Mouse (Mus musculus) ES-E14 (cell line): Measurements from ENCODE around the gene Dcp1a. TPM values are rescaled to one million over a fixed set of nuclear protein-coding genes. Genes with fewer than 3 reads are reported as not detected.

Experiments
- DNase-seq: peaks from one replicate; pipeline ENCODE4 v3.0.0-alpha.2; 2013; ENCODE audit warnings: low read depth, low spot score
- H3K27ac ChIP-seq: 2 replicates; pipeline ENCODE4 v1.5.1; 2012; ENCODE audit warnings: low read depth, mild to moderate bottlenecking, low read length, moderate library complexity, mixed read lengths; ENCODE audit not compliant: poor library complexity, insufficient read depth, severe bottlenecking
- H3K36me3 ChIP-seq: 2 replicates; pipeline ENCODE4 v1.6.1; 2012; ENCODE audit warnings: mild to moderate bottlenecking, low read length, moderate library complexity, mixed read lengths; ENCODE audit not compliant: control insufficient read depth, poor library complexity, insufficient read depth, severe bottlenecking
- H3K4me1 ChIP-seq, 2 experiments: fragments of 150-350 bp in 1 of 2; sonication (generic) in 1 of 2; 2 replicates each; pipeline ENCODE4 v1.6.1; 2012; ENCODE audit warnings: low read length in 2 of 2, mild to moderate bottlenecking in 1 of 2, mixed read lengths in 1 of 2; ENCODE audit not compliant: control insufficient read depth in 2 of 2, insufficient read depth in 2 of 2, poor library complexity in 1 of 2
- H3K4me3 ChIP-seq, 2 experiments: fragments of 150-350 bp in 1 of 2; sonication (generic) in 1 of 2; 2 replicates each; pipeline ENCODE4 v1.5.1; 2012; ENCODE audit warnings: low read length in 2 of 2, low read depth in 1 of 2, mild to moderate bottlenecking in 1 of 2, mixed read lengths in 1 of 2; ENCODE audit not compliant: insufficient read depth in 1 of 2, poor library complexity in 1 of 2, severe bottlenecking in 1 of 2
- H3K9ac ChIP-seq: 2 replicates; pipeline ENCODE4 v1.6.1; 2012; ENCODE audit warnings: low read depth, mild to moderate bottlenecking, low read length, mixed read lengths; ENCODE audit not compliant: poor library complexity, insufficient read depth, severe bottlenecking
- H3K9me3 ChIP-seq: fragments of 150-350 bp; sonication (generic); 2 replicates; pipeline ENCODE4 v1.6.1; 2012; ENCODE audit warnings: low read depth, mild to moderate bottlenecking, low read length; ENCODE audit not compliant: control insufficient read depth, insufficient read depth
- CHD2 ChIP-seq: IDR thresholded peaks from 2 replicates; pipeline ENCODE4 v1.6.1; 2014; ENCODE audit warnings: mild to moderate bottlenecking, low read depth, low read length, inconsistent platforms
- HCFC1 ChIP-seq: IDR thresholded peaks from 2 replicates; pipeline ENCODE4 v1.6.1; 2012; ENCODE audit warnings: low read length, inconsistent platforms, borderline replicate concordance; ENCODE audit not compliant: insufficient read depth
- MAFK ChIP-seq: IDR thresholded peaks from 2 replicates; pipeline ENCODE4 v1.6.1; 2014; ENCODE audit warnings: mild to moderate bottlenecking, low read depth, low read length, inconsistent platforms; ENCODE audit not compliant: insufficient read depth
- ZC3H11A ChIP-seq: IDR thresholded peaks from 2 replicates; pipeline ENCODE4 v1.6.1; 2012; ENCODE audit warnings: low read depth, mild to moderate bottlenecking, inconsistent platforms, low read length, borderline replicate concordance
- ZNF384 ChIP-seq: IDR thresholded peaks from 2 replicates; pipeline ENCODE4 v1.6.1; 2012; ENCODE audit warnings: low read depth, low read length, inconsistent platforms
- in situ Hi-C, 2 experiments: fragments of 600-800 bp; cut with MboI; formaldehyde crosslinking; loops; one replicate each; pipeline ENCODE4 v1.15.1; 2025; ENCODE audit warnings: low sequenced_read_pairs in 2 of 2, inconsistent platforms in 1 of 2; ENCODE audit not compliant: unreplicated experiment in 2 of 2
- total RNA-seq: library from RNA; depleted of rRNA; stranded (reverse); fragments of 300-350 nt; gene quantifications from 2 replicates; pipeline ENCODE4 v1.2.3, GENCODE M21; 2012

The Dcp1a gene
- total RNA-seq, 1 experiment = 27.8 TPM

DNA sequence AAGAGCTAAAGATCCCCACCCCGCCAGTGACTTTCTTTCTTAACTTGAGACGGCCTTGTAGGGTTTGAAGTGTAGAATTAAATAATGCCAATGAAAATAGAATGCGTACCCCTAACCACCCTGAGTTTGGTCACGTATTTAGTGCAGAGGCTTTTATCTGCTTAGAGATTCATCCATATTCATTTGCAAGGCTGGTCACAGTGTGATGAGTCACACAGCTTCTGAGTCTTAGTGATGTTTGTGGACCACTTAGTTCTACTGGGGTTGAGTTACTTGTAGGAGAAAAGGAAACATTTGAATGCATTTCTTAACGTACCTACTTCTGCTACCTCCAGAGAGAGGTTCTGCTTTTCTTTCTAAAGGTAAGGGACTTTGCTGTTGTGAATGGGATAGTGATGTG, 25.7 kb downstream of the Dcp1a start:
- Histone ChIP-seq H3K4me1 (peaks cover 3 to 6% of the 10 kb centered on the region in 2 experiments; a peak in 3 of 4 replicates), H3K36me3 (peaks cover 10% of the 10 kb centered on the region; the same call in 1 of the 2 replicates), H3K4me3 (no peak overlapping the region), H3K27ac (no peak overlapping the region), H3K9me3 (no peaks in the 10 kb centered on the region), H3K9ac (no peak overlapping the region)
- TF ChIP-seq ZC3H11A (no peak), MAFK (no peak), CHD2 (no peak), HCFC1 (no peak), ZNF384 (no peak)
- no peak for DNase-seq
- in situ Hi-C loops = loop anchor here in 1 of 2 experiments (25.0 kb wide), 1 partner anchor 93 kb away; no protein-coding TSS in a partner anchor

GRCm38 (mm10) chr14:30510214-30510763, 31.0 kb downstream of the Dcp1a start:
- peaks cover 16% of the 10 kb centered on the region; the same call in 1 of the 2 replicates for H3K36me3 ChIP-seq
- H3K9me3 ChIP-seq = no peaks in the 10 kb centered on the region
- no peak overlapping the region for H3K4me3 ChIP-seq
- in situ Hi-C loops = loop anchor here in 1 of 2 experiments (25.0 kb wide), 1 partner anchor 98 kb away; no protein-coding TSS in a partner anchor
- peaks cover 0 to 6% of the 10 kb centered on the region in 2 experiments; a peak in 1 of 4 replicates for H3K4me1 ChIP-seq
- DNase-seq = no peak
- no peak overlapping the region for H3K27ac ChIP-seq
- H3K9ac ChIP-seq = no peak overlapping the region
- TF ChIP-seq MAFK = no peak
- TF ChIP-seq ZC3H11A = no peak
- TF ChIP-seq CHD2 = no peak
- TF ChIP-seq ZNF384 = no peak
- no peak for TF ChIP-seq HCFC1

- H3K27ac ChIP-seq = no peak overlapping the region
- H3K4me3 ChIP-seq = no peak overlapping the region
- no peak for DNase-seq
- peaks cover 12% of the 10 kb centered on the region; the same call in 1 of the 2 replicates for H3K36me3 ChIP-seq
- in situ Hi-C loops = loop anchor here in 1 of 2 experiments (25.0 kb wide), 1 partner anchor 101 kb away; no protein-coding TSS in a partner anchor
- TF ChIP-seq ZNF384 = no peak
- TF ChIP-seq MAFK = no peak
- no peak for TF ChIP-seq CHD2
- no peak for TF ChIP-seq ZC3H11A
- TF ChIP-seq HCFC1 = no peak
- H3K9me3 ChIP-seq = no peaks in the 10 kb centered on the region
- H3K9ac ChIP-seq = no peak overlapping the region
- no peaks in the 10 kb centered on the region for H3K4me1 ChIP-seq
Measured at GRCm38 (mm10) chr14:30512896-30513295, 33.6 kb downstream of the Dcp1a start.

DNA sequence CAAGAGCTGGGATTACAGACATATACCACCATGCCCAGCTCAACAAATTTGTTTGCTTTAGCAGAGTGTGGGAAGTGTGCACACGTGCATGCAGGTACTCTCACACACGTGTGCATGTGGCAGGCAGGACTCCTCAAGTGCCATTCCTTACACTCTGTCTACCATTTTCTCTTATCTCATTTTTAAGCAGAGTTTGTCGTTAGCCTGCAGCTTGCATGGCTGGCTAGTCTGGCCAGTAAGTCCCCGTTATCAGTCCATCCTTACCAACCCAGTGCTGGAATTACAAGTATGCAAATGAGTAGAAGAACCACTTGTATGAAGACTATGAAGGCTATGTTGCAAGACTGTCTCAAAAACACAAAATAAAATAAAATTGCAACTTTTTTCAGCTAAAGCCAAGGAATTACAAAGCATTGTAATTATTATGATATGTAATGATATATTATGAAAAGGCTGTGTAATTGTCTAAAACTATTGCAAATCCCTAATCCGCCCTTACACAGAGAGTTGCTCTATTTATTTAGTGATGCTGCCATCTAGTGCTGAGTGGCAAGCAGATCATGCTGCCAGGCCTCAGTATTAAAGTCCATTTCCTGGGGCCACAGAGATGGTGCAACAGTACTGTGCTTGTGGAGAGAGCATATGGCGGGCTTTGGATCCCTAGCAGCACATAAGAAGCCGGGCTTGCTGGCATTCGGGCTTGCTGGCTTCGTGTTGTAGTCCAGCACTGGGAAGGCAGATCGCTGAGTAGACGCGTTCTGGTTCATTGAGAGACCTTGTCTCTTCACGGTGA, 36.8 kb downstream of the Dcp1a start:
- Histone ChIP-seq H3K9me3 (no peaks in the 10 kb centered on the region), H3K4me3 (no peak overlapping the region), H3K9ac (no peak overlapping the region), H3K36me3 (peaks cover 23% of the 10 kb centered on the region), H3K4me1 (no peaks in the 10 kb centered on the region), H3K27ac (no peak overlapping the region)
- in situ Hi-C loops = loop anchor here in 1 of 2 experiments (25.0 kb wide), 1 partner anchor 104 kb away; no protein-coding TSS in a partner anchor
- TF ChIP-seq ZNF384 (no peak), ZC3H11A (0 out of 2 replicates have a peak, but pooled peaks have one; percentile 17), CHD2 (no peak), HCFC1 (no peak)
- DNase-seq = no peak
